Mouse (Mus musculus): Measurements from ENCODE around the gene Mgat4d.

- TF ChIP-seq CTCF (IDR thresholded peaks at IDR 0.05; ENCODE audit: borderline replicate concordance, control insufficient read depth, extremely low read depth, insufficient read depth, low read length, poor library complexity) = no peak
- TF ChIP-seq POLR2A (IDR thresholded peaks at IDR 0.05; ENCODE audit: control insufficient read depth, extremely low read depth, insufficient read depth, low read length, poor library complexity) = no peak
These were observed 60.2 kb downstream of the Mgat4d start for GRCm38 (mm10) chr8:83408496-83408895.

Data from thymus, adult 2 months (tissue).